Mouse (Mus musculus) lung, embryonic 16.5 days (tissue): ENCODE measurements around the gene Sgms2. TPM values are rescaled to one million over a fixed set of nuclear protein-coding genes. Genes with fewer than 3 reads are reported as not detected.

Source experiments
- ATAC-seq: fragments of 200-750 bp; cut with Nextera tagmentation; 2 replicates; pipeline ENCODE4 v1.8.0; 2017; ENCODE audit warnings: low read depth, mild to moderate bottlenecking, moderate library complexity
- H3K27ac ChIP-seq: fragments of 300-500 bp; sonication (generic); 2 replicates; pipeline ENCODE4 v1.5.1; 2014; ENCODE audit warnings: mild to moderate bottlenecking, control low read depth, low read length
- H3K27me3 ChIP-seq: fragments of 300-500 bp; sonication (generic); 2 replicates; pipeline ENCODE4 v1.6.1; 2014; ENCODE audit warnings: low read depth, low read length, mixed read lengths; ENCODE audit not compliant: control insufficient read depth, insufficient read depth
- H3K36me3 ChIP-seq: fragments of 300-500 bp; sonication (generic); 2 replicates; pipeline ENCODE4 v1.6.1; 2014; ENCODE audit warnings: low read length; ENCODE audit not compliant: control insufficient read depth, insufficient read depth
- H3K4me1 ChIP-seq: fragments of 300-500 bp; sonication (generic); replicated peaks from 2 replicates; pipeline ENCODE4 v1.6.1; 2014; ENCODE audit warnings: low read length, mixed read lengths; ENCODE audit not compliant: control insufficient read depth, insufficient read depth
- H3K4me2 ChIP-seq: fragments of 300-500 bp; sonication (generic); 2 replicates; pipeline ENCODE4 v1.6.1; 2014; ENCODE audit warnings: low read depth, low read length, control low read depth
- H3K4me3 ChIP-seq: fragments of 300-500 bp; sonication (generic); 2 replicates; pipeline ENCODE4 v1.5.1; 2014; ENCODE audit warnings: mild to moderate bottlenecking, low read length, control low read depth
- H3K9ac ChIP-seq: fragments of 300-500 bp; sonication (generic); 2 replicates; pipeline ENCODE4 v1.6.1; 2014; ENCODE audit warnings: low read length, control low read depth
- H3K9me3 ChIP-seq: fragments of 300-500 bp; sonication (generic); 2 replicates; pipeline ENCODE4 v1.6.1; 2016; ENCODE audit warnings: low read length; ENCODE audit not compliant: control insufficient read depth
- WGBS: fragments of 180-500 bp; shearing (Covaris S2); extraction: QIAGEN DNeasy Blood & Tissue Kit; methylation state at CpG from one replicate; pipeline ENCODE4 v1.1.7; 2014; 5-methylcytosine and 5-hydroxymethylcytosine counted together
- polyA plus RNA-seq: library from polyadenylated mRNA; unstranded; fragments of >200 nt; fragmentation: Nextera tagmentation; extraction: Ambion mirVana; gene quantifications from 2 replicates; pipeline ENCODE4 v1.2.1, GENCODE M21; 2015

Sgms2 gene
- polyA plus RNA-seq, 1 experiment from 2014 or later, result 4.0 TPM

GRCm38 (mm10) chr3:131490143-131490908, 885 bp downstream of the Sgms2 start:
- Histone ChIP-seq H3K36me3 (no peaks in the 10 kb centered on the region), H3K9me3 (no peaks in the 10 kb centered on the region), H3K27ac (peak overlapping the region; percentile 63), H3K4me3 (peak overlapping the region; percentile 77), H3K9ac (peak overlapping the region; percentile 80), H3K4me2 (peak overlapping the region; percentile 96), H3K4me1 (peaks cover 9% of the 10 kb centered on the region), H3K27me3 (peaks cover 10% of the 10 kb centered on the region)
- WGBS, result under 1% methylated on average over 56 of the region's 78 CpGs
- ATAC-seq, result peak; percentile 96

- no peaks in the 10 kb centered on the region for H3K36me3 ChIP-seq
- H3K27ac ChIP-seq, result peak overlapping the region; percentile 63
- peak overlapping the region; percentile 77 for H3K4me3 ChIP-seq
- peaks cover 9% of the 10 kb centered on the region for H3K4me1 ChIP-seq
- peaks cover 10% of the 10 kb centered on the region for H3K27me3 ChIP-seq
- peak overlapping the region; percentile 80 for H3K9ac ChIP-seq
- under 1% methylated on average over 23 of the region's 36 CpGs for WGBS
- peak; percentile 75 for ATAC-seq
- peak overlapping the region; percentile 96 for H3K4me2 ChIP-seq
- no peaks in the 10 kb centered on the region for H3K9me3 ChIP-seq
Measured at GRCm38 (mm10) chr3:131489657-131490142, 1.5 kb downstream of the Sgms2 start.

GRCm38 (mm10) chr3:131488969-131489368, 2.2 kb downstream of the Sgms2 start:
- Histone ChIP-seq H3K4me3 (no peak overlapping the region), H3K27ac (no peak overlapping the region), H3K27me3 (peaks cover 10% of the 10 kb centered on the region), H3K36me3 (no peaks in the 10 kb centered on the region), H3K4me1 (peaks cover 9% of the 10 kb centered on the region), H3K9ac (no peak overlapping the region), H3K4me2 (peak overlapping the region; percentile 96; the same call in 1 of the 2 replicates), H3K9me3 (no peaks in the 10 kb centered on the region)
- WGBS, result 26% methylated on average over 5 of the region's 5 CpGs
- no peak for ATAC-seq

- Histone ChIP-seq H3K9me3 (no peaks in the 10 kb centered on the region), H3K27ac (no peak overlapping the region), H3K27me3 (peaks cover 10% of the 10 kb centered on the region), H3K4me1 (peaks cover 9% of the 10 kb centered on the region), H3K36me3 (no peaks in the 10 kb centered on the region), H3K4me3 (no peak overlapping the region), H3K9ac (no peak overlapping the region), H3K4me2 (no peak overlapping the region)
- ATAC-seq, result no peak
- 57% methylated on average over 9 of the region's 9 CpGs for WGBS
Measured at GRCm38 (mm10) chr3:131488403-131488802, 2.8 kb downstream of the Sgms2 start.

- H3K27me3 ChIP-seq, result no peaks in the 10 kb centered on the region; the same call in 1 of the 2 replicates
- H3K27ac ChIP-seq, result no peak overlapping the region
- H3K9me3 ChIP-seq, result no peaks in the 10 kb centered on the region; the same call in 1 of the 2 replicates
- H3K9ac ChIP-seq, result no peak overlapping the region
- WGBS, result 56% methylated on average over 5 of the region's 5 CpGs
- no peak overlapping the region for H3K4me3 ChIP-seq
- no peaks in the 10 kb centered on the region for H3K36me3 ChIP-seq
- peaks cover 4% of the 10 kb centered on the region for H3K4me1 ChIP-seq
- ATAC-seq, result no peak
- no peak overlapping the region for H3K4me2 ChIP-seq
Measured at GRCm38 (mm10) chr3:131485388-131485787, 5.8 kb downstream of the Sgms2 start.

- Histone ChIP-seq H3K9ac (no peak overlapping the region), H3K4me3 (no peak overlapping the region), H3K36me3 (no peaks in the 10 kb centered on the region), H3K9me3 (no peaks in the 10 kb centered on the region; the same call in 1 of the 2 replicates), H3K27me3 (no peaks in the 10 kb centered on the region), H3K4me2 (no peak overlapping the region), H3K27ac (no peak overlapping the region), H3K4me1 (no peaks in the 10 kb centered on the region; the same call in 1 of the 2 replicates)
- 84% methylated on average over 7 of the region's 7 CpGs for WGBS
- no peak for ATAC-seq
Measured at GRCm38 (mm10) chr3:131483650-131484049, 7.6 kb downstream of the Sgms2 start.

GRCm38 (mm10) chr3:131481976-131482712, 9.1 kb downstream of the Sgms2 start:
- no peak overlapping the region for H3K4me3 ChIP-seq
- 52% methylated on average over 17 of the region's 17 CpGs for WGBS
- no peak overlapping the region for H3K9ac ChIP-seq
- H3K36me3 ChIP-seq, result no peaks in the 10 kb centered on the region
- H3K9me3 ChIP-seq, result no peaks in the 10 kb centered on the region; the same call in 1 of the 2 replicates
- no peak overlapping the region for H3K27ac ChIP-seq
- no peaks in the 10 kb centered on the region; the same call in 1 of the 2 replicates for H3K4me1 ChIP-seq
- no peak for ATAC-seq
- no peak overlapping the region for H3K4me2 ChIP-seq
- no peaks in the 10 kb centered on the region for H3K27me3 ChIP-seq

GRCm38 (mm10) chr3:131480659-131481058, 10.6 kb downstream of the Sgms2 start:
- no peaks in the 10 kb centered on the region for H3K36me3 ChIP-seq
- WGBS, result 55% methylated on average over 3 of the region's 3 CpGs
- no peak for ATAC-seq
- H3K4me2 ChIP-seq, result no peak overlapping the region
- no peak overlapping the region for H3K4me3 ChIP-seq
- no peak overlapping the region for H3K27ac ChIP-seq
- H3K9ac ChIP-seq, result no peak overlapping the region
- no peaks in the 10 kb centered on the region for H3K27me3 ChIP-seq
- H3K4me1 ChIP-seq, result no peaks in the 10 kb centered on the region; the same call in 1 of the 2 replicates
- no peaks in the 10 kb centered on the region; the same call in 1 of the 2 replicates for H3K9me3 ChIP-seq

GRCm38 (mm10) chr3:131479415-131479814, 11.8 kb downstream of the Sgms2 start:
- Histone ChIP-seq H3K4me3 (no peak overlapping the region), H3K9ac (no peak overlapping the region), H3K36me3 (no peaks in the 10 kb centered on the region), H3K9me3 (no peaks in the 10 kb centered on the region; the same call in 1 of the 2 replicates), H3K27ac (no peak overlapping the region), H3K4me2 (no peak overlapping the region), H3K4me1 (no peaks in the 10 kb centered on the region; the same call in 1 of the 2 replicates), H3K27me3 (no peaks in the 10 kb centered on the region)
- ATAC-seq, result no peak
- WGBS, result 78% methylated on average over 3 of the region's 3 CpGs
